Mouse (Mus musculus): ENCODE data around the gene Mtg2.

DNA sequence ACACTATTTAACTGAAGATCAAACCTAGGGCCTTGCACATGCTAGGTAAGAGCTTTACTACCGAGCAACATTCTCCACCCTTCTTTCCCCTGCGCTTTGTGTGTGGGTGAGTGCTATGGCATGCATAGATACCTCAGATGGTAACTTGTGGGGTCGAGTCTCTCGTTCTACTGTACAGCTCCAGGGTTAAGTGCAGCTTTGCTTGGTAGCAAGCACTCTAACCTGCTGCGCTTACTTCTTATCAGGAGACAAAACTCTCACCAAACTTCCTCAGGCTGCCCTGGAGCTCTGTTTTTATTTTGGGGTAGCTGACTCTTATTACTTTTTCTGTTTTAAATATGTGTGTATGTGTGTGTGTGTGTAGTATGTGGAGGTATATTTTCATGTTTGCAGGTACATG is 65.0 kb downstream of the Mtg2 start:
- TF ChIP-seq CTCF (conservative IDR thresholded peaks at IDR 0.05 in 1 of 2, IDR thresholded peaks at IDR 0.05 in 1 of 2; ENCODE audit: low read depth in 2 of 2, low read length in 2 of 2) (no peak), TBP (conservative IDR thresholded peaks at IDR 0.05; ENCODE audit: low read depth, low read length) (no peak), POLR2A (IDR thresholded peaks at IDR 0.05; ENCODE audit: low read depth, low read length) (no peak), CHD1 (IDR thresholded peaks at IDR 0.05; ENCODE audit: low read depth, low read length) (no peak), BHLHE40 (IDR thresholded peaks at IDR 0.05; ENCODE audit: low read depth, low read length) (no peak), EP300 (IDR thresholded peaks at IDR 0.05; ENCODE audit: low read length) (no peak)
